Mouse (Mus musculus) C2C12 (cell line): ENCODE data around the gene Retreg1. TPM values are rescaled to one million over a fixed set of nuclear protein-coding genes. Genes with fewer than 3 reads are reported as not detected.

ENCODE experiments used
- H3K27me3 ChIP-seq: one replicate; pipeline ENCODE4 v1.6.1; 2011; ENCODE audit not compliant: control insufficient read depth, insufficient read depth, insufficient read length
- H3K36me3 ChIP-seq: one replicate; pipeline ENCODE4 v1.6.1; 2011; ENCODE audit not compliant: control insufficient read depth, insufficient read depth
- H3K4me3 ChIP-seq: one replicate; pipeline ENCODE4 v1.5.1; 2011; ENCODE audit warnings: mild to moderate bottlenecking, control low read depth; ENCODE audit not compliant: poor library complexity, insufficient read depth, severe bottlenecking
- H3K79me2 ChIP-seq: one replicate; pipeline ENCODE4 v1.6.1; 2011; ENCODE audit not compliant: control insufficient read depth, insufficient read depth
- H3K79me3 ChIP-seq: one replicate; pipeline ENCODE4 v1.6.1; 2011; ENCODE audit warnings: low read depth, control low read depth
- H3ac ChIP-seq: one replicate; pipeline ENCODE3; 2011; ENCODE audit warnings: low read depth; ENCODE audit not compliant: control insufficient read depth, insufficient read length
- CEBPB ChIP-seq: IDR thresholded peaks from one replicate; pipeline ENCODE4 v1.6.1; 2011; ENCODE audit warnings: low read depth, mild to moderate bottlenecking, control low read depth, moderate library complexity
- CTCF ChIP-seq: IDR thresholded peaks from one replicate; pipeline ENCODE4 v1.5.1; 2011; ENCODE audit not compliant: control insufficient read depth, insufficient read depth, insufficient read length
- FOSL1 ChIP-seq: IDR thresholded peaks from one replicate; pipeline ENCODE4 v1.8.0; 2011; ENCODE audit warnings: mild to moderate bottlenecking, low read length; ENCODE audit not compliant: poor library complexity, insufficient read depth, severe bottlenecking
- MAX ChIP-seq: IDR thresholded peaks from one replicate; pipeline ENCODE4 v1.6.1; 2011; ENCODE audit warnings: mild to moderate bottlenecking, control low read depth
- MYOD1 ChIP-seq: IDR thresholded peaks from one replicate; pipeline ENCODE4 v1.6.1; 2011; ENCODE audit warnings: low read depth; ENCODE audit not compliant: control insufficient read depth, insufficient read length
- MYOG ChIP-seq: IDR thresholded peaks from one replicate; pipeline ENCODE4 v1.6.1; 2011; ENCODE audit not compliant: control insufficient read depth, insufficient read length; ENCODE audit errors: extremely low read depth
- USF1 ChIP-seq: IDR thresholded peaks from one replicate; pipeline ENCODE4 v1.6.1; 2011; ENCODE audit warnings: low read depth, mild to moderate bottlenecking, control low read depth, moderate library complexity
- polyA plus RNA-seq: library from polyadenylated mRNA; unstranded; fragments of >200 nt; fragmentation: generic; extraction: Trizol; gene quantifications from one replicate; pipeline ENCODE4 v1.2.1, GENCODE M21; 2012; ENCODE audit warnings: missing spikeins

The Retreg1 gene
- polyA plus RNA-seq, 1 experiment: 32.8 TPM

DNA sequence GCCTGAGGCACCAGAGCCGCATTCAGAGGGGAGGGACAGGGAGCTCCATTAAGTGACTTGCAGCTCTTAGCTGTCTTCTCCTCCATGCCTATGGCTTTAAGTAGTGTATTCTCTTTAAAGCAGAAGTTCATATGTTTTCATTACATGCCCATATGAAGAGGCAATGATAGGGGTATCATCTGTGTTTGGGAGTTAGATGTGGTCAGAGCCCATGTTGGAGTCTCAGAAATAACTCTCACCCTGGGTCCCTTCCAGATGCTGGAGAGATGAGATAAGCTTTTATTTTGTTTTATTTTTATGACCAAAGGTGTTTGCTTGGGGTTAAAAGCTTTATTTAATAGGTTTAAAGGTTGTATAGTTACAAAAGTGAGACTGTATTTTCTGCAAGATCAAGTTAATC is 67.9 kb downstream of the Retreg1 start:
- Histone ChIP-seq H3K79me3 (peaks cover 3% of the 10 kb centered on the region), H3ac (no peak overlapping the region), H3K36me3 (no peaks in the 10 kb centered on the region), H3K27me3 (no peaks in the 10 kb centered on the region), H3K4me3 (no peak overlapping the region), H3K79me2 (peaks cover 27% of the 10 kb centered on the region)
- TF ChIP-seq MAX: no peak

DNA sequence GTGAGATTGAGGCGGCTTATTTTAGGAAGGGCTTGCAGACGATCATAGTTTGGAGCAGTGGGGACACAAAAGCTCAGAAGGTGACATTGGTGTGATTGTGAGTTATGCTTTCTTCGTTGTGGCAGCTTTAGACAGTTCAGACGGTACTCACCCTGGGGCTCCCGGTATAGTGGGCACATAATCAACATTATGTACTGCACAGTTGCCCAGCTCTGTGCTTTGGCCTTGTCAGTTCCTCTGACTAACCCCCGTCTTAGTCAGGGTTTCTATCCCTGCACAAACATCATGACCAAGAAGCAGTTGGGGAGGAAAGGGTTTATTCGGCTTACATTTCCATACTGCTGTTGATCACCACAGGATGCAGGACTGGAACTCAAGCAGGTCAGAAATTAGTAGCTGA is 69.9 kb downstream of the Retreg1 start:
- H3K79me2 ChIP-seq: peaks cover 33% of the 10 kb centered on the region
- no peaks in the 10 kb centered on the region for H3K36me3 ChIP-seq
- H3K79me3 ChIP-seq: peaks cover 3% of the 10 kb centered on the region
- H3ac ChIP-seq: no peak overlapping the region
- H3K4me3 ChIP-seq: no peak overlapping the region
- TF ChIP-seq FOSL1 (no peak), USF1 (no peak), MYOD1 (no peak), MYOG (no peak), MAX (no peak), CEBPB (no peak), CTCF (no peak)
- H3K27me3 ChIP-seq: no peaks in the 10 kb centered on the region

GRCm38 (mm10) chr15:25913659-25914058 is 70.7 kb downstream of the Retreg1 start:
- no peak overlapping the region for H3K4me3 ChIP-seq
- H3K79me3 ChIP-seq: peaks cover 7% of the 10 kb centered on the region
- H3K27me3 ChIP-seq: no peaks in the 10 kb centered on the region
- no peaks in the 10 kb centered on the region for H3K36me3 ChIP-seq
- H3K79me2 ChIP-seq: peaks cover 34% of the 10 kb centered on the region
- no peak overlapping the region for H3ac ChIP-seq
- TF ChIP-seq MYOG (no peak), MAX (no peak), MYOD1 (no peak), CEBPB (no peak), CTCF (no peak), USF1 (no peak), FOSL1 (no peak)

GRCm38 (mm10) chr15:25914160-25914559 is 71.2 kb downstream of the Retreg1 start:
- TF ChIP-seq CTCF: no peak
- H3K4me3 ChIP-seq: no peak overlapping the region
- H3ac ChIP-seq: no peak overlapping the region
- H3K36me3 ChIP-seq: no peaks in the 10 kb centered on the region
- peaks cover 11% of the 10 kb centered on the region for H3K79me3 ChIP-seq
- peaks cover 39% of the 10 kb centered on the region for H3K79me2 ChIP-seq
- H3K27me3 ChIP-seq: no peaks in the 10 kb centered on the region

- Histone ChIP-seq H3K27me3 (no peaks in the 10 kb centered on the region), H3ac (no peak overlapping the region), H3K79me2 (peaks cover 35% of the 10 kb centered on the region), H3K36me3 (no peaks in the 10 kb centered on the region), H3K4me3 (no peak overlapping the region), H3K79me3 (peaks cover 11% of the 10 kb centered on the region)
- TF ChIP-seq USF1 (peak; percentile 91), FOSL1 (peak; percentile 79), MYOG (no peak), MAX (peak; percentile 96), CEBPB (peak; percentile 97), CTCF (no peak), MYOD1 (peak; percentile 81)
Measured at GRCm38 (mm10) chr15:25915013-25915412, 72.0 kb downstream of the Retreg1 start.

DNA sequence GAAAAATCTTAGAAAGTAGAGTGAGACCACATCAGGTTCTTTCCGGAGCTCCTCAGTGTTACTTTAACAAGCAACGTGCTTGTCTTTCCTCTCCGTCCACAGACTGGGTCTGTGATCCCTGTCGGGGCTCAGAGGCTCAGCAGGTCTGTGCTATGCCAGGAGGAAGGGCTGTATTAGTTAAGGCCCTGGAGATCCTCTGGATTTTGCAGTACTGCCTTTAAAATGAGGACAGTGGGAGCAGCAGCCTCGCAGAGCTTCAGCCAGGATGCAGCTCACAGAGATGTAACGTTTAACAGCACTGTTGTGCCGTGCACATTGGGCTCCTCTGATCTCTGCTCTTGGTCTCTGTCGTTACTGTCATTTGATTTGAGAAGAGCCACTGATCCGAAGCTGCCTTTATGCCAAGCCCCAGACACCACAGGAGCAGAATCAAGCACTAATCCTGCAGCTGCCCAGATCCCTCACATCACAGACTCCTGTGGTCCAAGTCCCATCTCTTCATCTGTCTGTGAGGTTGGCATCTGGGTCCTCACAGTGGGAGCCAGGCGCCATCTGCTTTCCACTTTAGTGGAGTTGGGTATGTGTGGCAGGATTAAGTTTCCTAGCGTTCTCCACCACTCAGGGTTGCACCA is 72.7 kb downstream of the Retreg1 start:
- H3K79me3 ChIP-seq: peaks cover 11% of the 10 kb centered on the region
- no peak for TF ChIP-seq CEBPB
- peak; percentile 99 for TF ChIP-seq MYOD1
- H3K36me3 ChIP-seq: no peaks in the 10 kb centered on the region
- H3K4me3 ChIP-seq: no peak overlapping the region
- H3K79me2 ChIP-seq: peaks cover 34% of the 10 kb centered on the region
- H3ac ChIP-seq: peak overlapping the region; percentile 71
- H3K27me3 ChIP-seq: no peaks in the 10 kb centered on the region

- peak; percentile 74 for TF ChIP-seq MYOD1
- peak; percentile 93 for TF ChIP-seq FOSL1
- no peak for TF ChIP-seq CTCF
- TF ChIP-seq CEBPB: no peak
- peak; percentile 99 for TF ChIP-seq MAX
- TF ChIP-seq USF1: peak; percentile 86
- peaks cover 11% of the 10 kb centered on the region for H3K79me3 ChIP-seq
- peaks cover 33% of the 10 kb centered on the region for H3K79me2 ChIP-seq
- H3K27me3 ChIP-seq: no peaks in the 10 kb centered on the region
- no peak overlapping the region for H3ac ChIP-seq
- no peak overlapping the region for H3K4me3 ChIP-seq
- H3K36me3 ChIP-seq: no peaks in the 10 kb centered on the region
Measured at GRCm38 (mm10) chr15:25916252-25916651, 73.3 kb downstream of the Retreg1 start.
